Mouse (Mus musculus) kidney, postnatal 0 days (tissue): Measurements from ENCODE around the gene Tenm4. TPM values are rescaled to one million over a fixed set of nuclear protein-coding genes. Genes with fewer than 3 reads are reported as not detected.
A peak's percentile ranks its signal among the peaks of the same experiment; 100 is the strongest.

ENCODE experiments used
- ATAC-seq: fragments of 200-750 bp; cut with Nextera tagmentation; replicated peaks from 2 replicates; pipeline ENCODE4 v1.8.0; 2017; ENCODE audit warnings: low read depth, moderate number of reproducible peaks, moderate TSS enrichment, moderate library complexity; ENCODE audit not compliant: low FRiP score
- DNase-seq: peaks from one replicate; pipeline ENCODE4 v3.0.0-alpha.2; 2016; ENCODE audit warnings: low spot score
- H3K27ac ChIP-seq: fragments of 300-500 bp; sonication (generic); 2 replicates; pipeline ENCODE4 v1.5.1; 2014; ENCODE audit warnings: mild to moderate bottlenecking
- H3K27me3 ChIP-seq: fragments of 300-500 bp; sonication (generic); 2 replicates; pipeline ENCODE4 v1.6.1; 2014; ENCODE audit warnings: low read length, mixed read lengths; ENCODE audit not compliant: insufficient read depth
- H3K36me3 ChIP-seq: fragments of 300-500 bp; sonication (generic); 2 replicates; pipeline ENCODE4 v1.6.1; 2014; ENCODE audit warnings: low read length, mixed read lengths; ENCODE audit not compliant: insufficient read depth
- H3K4me1 ChIP-seq: fragments of 300-500 bp; sonication (generic); replicated peaks from 2 replicates; pipeline ENCODE4 v1.6.1; 2014; ENCODE audit warnings: antibody characterized with exemption, low read length, mixed read lengths; ENCODE audit not compliant: insufficient read depth
- H3K4me2 ChIP-seq: fragments of 300-500 bp; sonication (generic); 2 replicates; pipeline ENCODE4 v1.6.1; 2014; ENCODE audit warnings: mild to moderate bottlenecking, low read length, moderate library complexity, mixed read lengths
- H3K4me3 ChIP-seq: fragments of 300-500 bp; sonication (generic); replicated peaks from 2 replicates; pipeline ENCODE4 v1.5.1; 2014; ENCODE audit warnings: low read depth, low read length
- H3K9ac ChIP-seq: fragments of 300-500 bp; sonication (generic); 2 replicates; pipeline ENCODE4 v1.6.1; 2014; ENCODE audit warnings: low read depth, low read length
- H3K9me3 ChIP-seq: fragments of 300-500 bp; sonication (generic); replicated peaks from 2 replicates; pipeline ENCODE4 v1.6.1; 2016; ENCODE audit warnings: low read length, inconsistent platforms, mixed read lengths
- CTCF ChIP-seq: IDR thresholded peaks from 2 replicates; pipeline ENCODE4 v1.5.1; 2016; ENCODE audit warnings: antibody characterized with exemption, low read depth, mild to moderate bottlenecking, moderate library complexity
- WGBS: fragments of 180-500 bp; shearing (Covaris S2); extraction: QIAGEN DNeasy Blood & Tissue Kit; methylation state at CpG from one replicate; pipeline ENCODE4 v1.1.7; 2014; 5-methylcytosine and 5-hydroxymethylcytosine counted together
- polyA plus RNA-seq: library from polyadenylated mRNA; unstranded; fragments of >200 nt; fragmentation: Nextera tagmentation; extraction: Ambion mirVana; gene quantifications from 2 replicates; pipeline ENCODE4 v1.2.1, GENCODE M21; 2015

Tenm4 gene
- polyA plus RNA-seq, 1 experiment from 2014 or later = 22.6 TPM

- TF ChIP-seq CTCF = no peak
- WGBS = 35% methylated on average over 9 of the region's 9 CpGs
- peak overlapping the region; percentile 82 for H3K27ac ChIP-seq
- H3K36me3 ChIP-seq = no peaks in the 10 kb centered on the region
- H3K4me3 ChIP-seq = no peak overlapping the region
- no peaks in the 10 kb centered on the region for H3K9me3 ChIP-seq
- peak overlapping the region; percentile 37; the same call in 1 of the 2 replicates for H3K9ac ChIP-seq
- ATAC-seq (peak; percentile 70), DNase-seq (peak; percentile 86)
- H3K4me1 ChIP-seq = peaks cover 22% of the 10 kb centered on the region
- no peak overlapping the region for H3K4me2 ChIP-seq
- no peaks in the 10 kb centered on the region for H3K27me3 ChIP-seq
Observed at GRCm38 (mm10) chr7:96796033-96796741, 625.1 kb downstream of the Tenm4 start.

GRCm38 (mm10) chr7:96796788-96797485 lies 625.9 kb downstream of the Tenm4 start:
- ATAC-seq (peak; percentile 86), DNase-seq (peak; percentile 59)
- no peaks in the 10 kb centered on the region for H3K27me3 ChIP-seq
- 52% methylated on average over 20 of the region's 20 CpGs for WGBS
- H3K4me1 ChIP-seq = peaks cover 22% of the 10 kb centered on the region
- H3K4me2 ChIP-seq = peak overlapping the region; percentile 24
- H3K27ac ChIP-seq = peak overlapping the region; percentile 82
- H3K9ac ChIP-seq = peak overlapping the region; percentile 37; the same call in 1 of the 2 replicates
- no peaks in the 10 kb centered on the region for H3K36me3 ChIP-seq
- no peaks in the 10 kb centered on the region for H3K9me3 ChIP-seq
- no peak overlapping the region for H3K4me3 ChIP-seq
- no peak for TF ChIP-seq CTCF

- H3K9ac ChIP-seq = no peak overlapping the region
- H3K27me3 ChIP-seq = no peaks in the 10 kb centered on the region
- DNase-seq (peak; percentile 37), ATAC-seq (no peak)
- 0 out of 2 replicates have a peak overlapping the region, but pooled peaks have one; percentile 24 for H3K4me2 ChIP-seq
- H3K4me3 ChIP-seq = no peak overlapping the region
- H3K4me1 ChIP-seq = peaks cover 22% of the 10 kb centered on the region
- 39% methylated on average over 13 of the region's 13 CpGs for WGBS
- H3K27ac ChIP-seq = peak overlapping the region; percentile 82; the same call in 1 of the 2 replicates
- no peak for TF ChIP-seq CTCF
- H3K9me3 ChIP-seq = no peaks in the 10 kb centered on the region
- H3K36me3 ChIP-seq = no peaks in the 10 kb centered on the region
Observed at GRCm38 (mm10) chr7:96797716-96798332, 626.8 kb downstream of the Tenm4 start.

- no peak for ATAC-seq
- TF ChIP-seq CTCF = no peak
- WGBS = 48% methylated on average over 5 of the region's 5 CpGs
Observed at GRCm38 (mm10) chr7:96799816-96800215, 628.8 kb downstream of the Tenm4 start.

GRCm38 (mm10) chr7:96801368-96801767 lies 630.3 kb downstream of the Tenm4 start:
- no peak overlapping the region for H3K27ac ChIP-seq

More at GRCm38 (mm10) chr7:96799816-96800215, 628.8 kb downstream of the Tenm4 start:
- DNase-seq = no peak
- no peaks in the 10 kb centered on the region for H3K36me3 ChIP-seq
- no peak overlapping the region for H3K4me3 ChIP-seq
- peaks cover 22% of the 10 kb centered on the region for H3K4me1 ChIP-seq
- H3K9ac ChIP-seq = no peak overlapping the region
- no peak overlapping the region for H3K27ac ChIP-seq
- H3K27me3 ChIP-seq = no peaks in the 10 kb centered on the region
- no peak overlapping the region for H3K4me2 ChIP-seq
- no peaks in the 10 kb centered on the region for H3K9me3 ChIP-seq

GRCm38 (mm10) chr7:96802216-96802615 lies 631.2 kb downstream of the Tenm4 start:
- 97% methylated on average over 3 of the region's 3 CpGs for WGBS
- DNase-seq (no peak), ATAC-seq (no peak)
- H3K4me3 ChIP-seq = no peak overlapping the region
- no peak overlapping the region for H3K4me2 ChIP-seq
- no peak overlapping the region for H3K27ac ChIP-seq
- no peaks in the 10 kb centered on the region for H3K36me3 ChIP-seq
- TF ChIP-seq CTCF = no peak
- H3K9me3 ChIP-seq = no peaks in the 10 kb centered on the region
- no peaks in the 10 kb centered on the region for H3K27me3 ChIP-seq
- H3K9ac ChIP-seq = no peak overlapping the region
- H3K4me1 ChIP-seq = peaks cover 8% of the 10 kb centered on the region; the same call in 1 of the 2 replicates

More at GRCm38 (mm10) chr7:96801368-96801767, 630.3 kb downstream of the Tenm4 start:
- WGBS = 28% methylated on average over 9 of the region's 9 CpGs
- peak; percentile 76 for DNase-seq
- Histone ChIP-seq H3K9me3 (no peaks in the 10 kb centered on the region), H3K9ac (no peak overlapping the region), H3K4me1 (peaks cover 16% of the 10 kb centered on the region), H3K36me3 (no peaks in the 10 kb centered on the region), H3K27me3 (no peaks in the 10 kb centered on the region), H3K4me3 (no peak overlapping the region), H3K4me2 (no peak overlapping the region)
- ATAC-seq = no peak
- TF ChIP-seq CTCF = no peak
